Comparison of ENCODE assay signal across 29 mouse cellular contexts in the genomic region with DNA sequence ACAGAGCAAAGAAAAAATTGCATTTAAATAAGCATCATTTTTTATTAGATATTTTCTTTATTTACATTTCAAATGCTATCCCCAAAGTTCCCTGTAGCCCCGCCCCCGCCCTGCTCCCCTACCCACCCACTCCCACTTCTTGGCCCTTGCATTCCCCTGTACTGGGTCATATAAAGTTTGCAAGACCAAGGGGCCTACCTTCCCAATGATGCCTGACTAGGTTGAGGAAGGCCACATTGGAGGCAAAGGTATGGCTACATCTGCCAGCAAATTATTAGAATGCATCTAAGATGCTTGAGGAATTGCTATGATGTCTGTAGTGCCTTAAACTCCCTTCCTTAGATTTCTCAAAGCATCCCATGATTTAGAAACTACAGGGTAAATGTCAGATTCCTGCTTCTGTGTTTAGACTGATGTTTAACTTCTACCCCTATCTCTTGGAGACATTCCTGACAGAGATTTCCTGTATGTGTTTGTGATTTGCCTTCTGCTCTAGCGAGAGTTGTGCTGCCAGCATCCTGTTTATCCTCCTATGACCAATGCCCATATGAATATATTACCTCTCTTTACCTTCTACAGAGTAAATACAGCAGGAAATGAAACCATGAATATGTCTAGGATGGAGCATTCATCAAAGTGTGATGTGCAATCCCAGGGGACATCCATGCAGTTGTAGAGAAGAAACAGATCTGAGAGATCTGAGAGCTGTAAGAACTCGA.
DNase-seq lines count a peak whose midpoint lies in the region; ATAC-seq lines count a peak whose summit lies in the region.
"Had no signal": no experiment of that assay in that cellular context is flagged by ENCODE, and none has a peak within 500 bp of the region (broad histone marks: within the 10 kb centered on the region; RNA-seq: fewer than 3 reads in every experiment).

No protein-coding gene starts in this region.

- H3K36me3 ChIP-seq in midbrain, embryonic 14.5 days (ENCODE audit: control insufficient read depth, insufficient read depth, low read length), result no peaks in the 10 kb centered on the region
- no peaks in the 10 kb centered on the region for H3K36me3 ChIP-seq in midbrain, embryonic 13.5 days
- H3K36me3 ChIP-seq: embryonic facial prominence, embryonic 12.5 days; forebrain, embryonic 10.5 days; forebrain, embryonic 15.5 days; hindbrain, embryonic 12.5 days; intestine, embryonic 15.5 days; limb, embryonic 10.5 days; limb, embryonic 15.5 days; liver, embryonic 13.5 days; midbrain, embryonic 12.5 days had no signal

- DNase-seq in kidney, adult 9 months, result peak; percentile 6
- no peak for DNase-seq in kidney, adult 18-20 months
- DNase-seq in midbrain, embryonic 14.5 days, result peak; percentile 19
- DNase-seq in lung, postnatal 10 days, result peak; percentile 25
- no peak for DNase-seq in frontal cortex, postnatal 10 days (ENCODE audit: low spot score in 2 of 2)
- DNase-seq in right cerebral cortex, adult 18-20 months, result no peak
- DNase-seq: adrenal gland, postnatal 10 days; cerebellum, adult 11 months; cerebellum, adult 9-10 months; embryo, embryonic 11 days; heart, postnatal 14 days; layer of hippocampus, adult 9-11 months; liver, embryonic 13.5 days; spleen, adult 18-20 months; thymus, adult 18-20 months; thymus, postnatal 25 days had no signal

- no peaks in the 10 kb centered on the region for H3K9me3 ChIP-seq in midbrain, embryonic 14.5 days (ENCODE audit: control insufficient read depth, low read length)
- no peaks in the 10 kb centered on the region for H3K9me3 ChIP-seq in midbrain, embryonic 13.5 days
- H3K9me3 ChIP-seq: embryonic facial prominence, embryonic 12.5 days; forebrain, embryonic 10.5 days; forebrain, embryonic 15.5 days; hindbrain, embryonic 12.5 days; intestine, embryonic 15.5 days; limb, embryonic 10.5 days; limb, embryonic 15.5 days; liver, embryonic 13.5 days; midbrain, embryonic 12.5 days had no signal

- H3K27ac ChIP-seq in midbrain, embryonic 14.5 days (replicated peaks; ENCODE audit: low read depth, low read length), result no peak overlapping the region
- no peak overlapping the region for H3K27ac ChIP-seq in midbrain, embryonic 13.5 days
- H3K27ac ChIP-seq: embryonic facial prominence, embryonic 12.5 days; forebrain, embryonic 10.5 days; forebrain, embryonic 15.5 days; hindbrain, embryonic 12.5 days; hindbrain, postnatal 0 days; intestine, embryonic 15.5 days; limb, embryonic 10.5 days; limb, embryonic 15.5 days; liver, embryonic 13.5 days; midbrain, embryonic 12.5 days; stomach, postnatal 0 days had no signal

- no peaks in the 10 kb centered on the region for H3K27me3 ChIP-seq in midbrain, embryonic 14.5 days (ENCODE audit: control insufficient read depth, insufficient read depth, low read length)
- no peaks in the 10 kb centered on the region for H3K27me3 ChIP-seq in midbrain, embryonic 13.5 days
- H3K27me3 ChIP-seq: embryonic facial prominence, embryonic 12.5 days; forebrain, embryonic 15.5 days; hindbrain, embryonic 12.5 days; intestine, embryonic 15.5 days; limb, embryonic 15.5 days; liver, embryonic 13.5 days; midbrain, embryonic 12.5 days had no signal

- no peak for ATAC-seq in midbrain, embryonic 14.5 days (ENCODE audit: low FRiP score, low TSS enrichment)
- ATAC-seq in midbrain, embryonic 13.5 days, result no peak
- no peak for ATAC-seq in erythroid progenitor cell, adult 5-6 weeks (replicated peaks; ENCODE audit: low FRiP score, poor library complexity, severe bottlenecking)
- ATAC-seq: forebrain, embryonic 15.5 days; hindbrain, postnatal 0 days; intestine, embryonic 15.5 days; Patski had no signal

- H3K4me1 ChIP-seq in midbrain, embryonic 14.5 days (ENCODE audit: control insufficient read depth, insufficient read depth, low read length), result 0 out of 2 replicates have a peak, but pooled peaks cover 4% of the 10 kb centered on the region
- H3K4me1 ChIP-seq in midbrain, embryonic 13.5 days (replicated peaks), result no peaks in the 10 kb centered on the region
- H3K4me1 ChIP-seq: embryonic facial prominence, embryonic 12.5 days; forebrain, embryonic 10.5 days; forebrain, embryonic 15.5 days; hindbrain, embryonic 12.5 days; intestine, embryonic 15.5 days; limb, embryonic 15.5 days; liver, embryonic 13.5 days; midbrain, embryonic 12.5 days had no signal

- no peak overlapping the region for H3K4me3 ChIP-seq in midbrain, embryonic 14.5 days (replicated peaks; ENCODE audit: low read depth, low read length)
- no peak overlapping the region for H3K4me3 ChIP-seq in midbrain, embryonic 13.5 days (replicated peaks)
- H3K4me3 ChIP-seq: embryonic facial prominence, embryonic 12.5 days; forebrain, embryonic 10.5 days; forebrain, embryonic 15.5 days; hindbrain, embryonic 12.5 days; intestine, embryonic 15.5 days; limb, embryonic 10.5 days; limb, embryonic 15.5 days; liver, embryonic 13.5 days; midbrain, embryonic 12.5 days had no signal

- WGBS in midbrain, embryonic 14.5 days, result 81% methylated on average over 4 of the region's 4 CpGs
- WGBS in midbrain, embryonic 13.5 days, result 90% methylated on average over 4 of the region's 4 CpGs

- no peak overlapping the region for H3K9ac ChIP-seq in midbrain, embryonic 14.5 days (replicated peaks; ENCODE audit: low read length)
- H3K9ac ChIP-seq in midbrain, embryonic 13.5 days (replicated peaks), result no peak overlapping the region
- H3K9ac ChIP-seq: embryonic facial prominence, embryonic 12.5 days; forebrain, embryonic 15.5 days; hindbrain, embryonic 12.5 days; intestine, embryonic 15.5 days; limb, embryonic 15.5 days; liver, embryonic 13.5 days; midbrain, embryonic 12.5 days had no signal

- no peak overlapping the region for H3K4me2 ChIP-seq in midbrain, embryonic 14.5 days (ENCODE audit: low read length)
- no peak overlapping the region for H3K4me2 ChIP-seq in midbrain, embryonic 13.5 days (replicated peaks)
- H3K4me2 ChIP-seq: embryonic facial prominence, embryonic 12.5 days; forebrain, embryonic 15.5 days; hindbrain, embryonic 12.5 days; intestine, embryonic 15.5 days; limb, embryonic 15.5 days; liver, embryonic 13.5 days; midbrain, embryonic 12.5 days had no signal

Comparison
In these comparisons a context has a peak if more than half of its experiments do, and no peak if none do; other contexts are left out.
1. DNase-seq: peak in kidney, adult 9 months (single experiment), midbrain, embryonic 14.5 days (single experiment) and lung, postnatal 10 days (single experiment); none in kidney, adult 18-20 months (single experiment), frontal cortex, postnatal 10 days (0 of 2) and right cerebral cortex, adult 18-20 months (single experiment).